Mouse (Mus musculus) thymus, adult 2 months (tissue): ENCODE data around the gene Dcst2. TPM values are rescaled to one million over a fixed set of nuclear protein-coding genes. Genes with fewer than 3 reads are reported as not detected.

ENCODE experiments used
- DNase-seq: peaks from one replicate; pipeline ENCODE4 v3.0.0; 2021
- H3K27ac ChIP-seq: fragments of 200-500 bp; 2 replicates; pipeline ENCODE4 v1.5.1; 2012; ENCODE audit warnings: low read length, control low read depth; ENCODE audit not compliant: control insufficient read depth, insufficient read depth
- H3K27me3 ChIP-seq: fragments of 200-500 bp; 2 replicates; pipeline ENCODE4 v1.6.1; 2012; ENCODE audit warnings: mild to moderate bottlenecking, low read length, moderate library complexity, mixed read lengths; ENCODE audit not compliant: control insufficient read depth, insufficient read depth
- H3K36me3 ChIP-seq: fragments of 200-500 bp; 2 replicates; pipeline ENCODE4 v1.6.1; 2012; ENCODE audit warnings: mild to moderate bottlenecking, low read length, moderate library complexity; ENCODE audit not compliant: control insufficient read depth, insufficient read depth
- H3K4me1 ChIP-seq: fragments of 200-500 bp; replicated peaks from 2 replicates; pipeline ENCODE4 v1.6.1; 2012; ENCODE audit warnings: low read length; ENCODE audit not compliant: control insufficient read depth, insufficient read depth
- H3K4me3 ChIP-seq: fragments of 200-500 bp; 2 replicates; pipeline ENCODE4 v1.5.1; 2012; ENCODE audit warnings: mild to moderate bottlenecking, low read length, control low read depth, moderate library complexity; ENCODE audit not compliant: control insufficient read depth, insufficient read depth
- CTCF ChIP-seq: fragments of 200-500 bp; IDR thresholded peaks from 2 replicates; pipeline ENCODE4 v1.5.1; 2012; ENCODE audit warnings: mild to moderate bottlenecking, control low read depth, low read length, moderate library complexity, borderline replicate concordance; ENCODE audit not compliant: control insufficient read depth, poor library complexity, insufficient read depth; ENCODE audit errors: extremely low read depth
- POLR2A ChIP-seq: fragments of 200-500 bp; IDR thresholded peaks from 2 replicates; pipeline ENCODE4 v1.6.1; 2012; ENCODE audit warnings: mild to moderate bottlenecking, low read length, control low read depth, moderate library complexity; ENCODE audit not compliant: control insufficient read depth, poor library complexity, insufficient read depth; ENCODE audit errors: extremely low read depth
- WGBS: fragments of 180-500 bp; shearing (Covaris S2); methylation state at CpG from one replicate; pipeline ENCODE4 v1.1.7; 2018; 5-methylcytosine and 5-hydroxymethylcytosine counted together
- polyA plus RNA-seq: library from polyadenylated mRNA; depleted of rRNA; stranded (reverse); fragments of >200 nt; gene quantifications from 2 replicates; pipeline ENCODE4 v1.2.3, GENCODE M21; 2012; rRNA removed

Dcst2 gene
- polyA plus RNA-seq, 1 experiment = 0.50 TPM

- no peak for TF ChIP-seq CTCF
- no peak for TF ChIP-seq POLR2A
- no peaks in the 10 kb centered on the region; the same call in 1 of the 2 replicates for H3K4me1 ChIP-seq
- no peak overlapping the region for H3K27ac ChIP-seq
- WGBS = 95% methylated on average over 5 of the region's 5 CpGs
- no peak for DNase-seq
- H3K4me3 ChIP-seq = no peak overlapping the region
- no peaks in the 10 kb centered on the region for H3K27me3 ChIP-seq
- H3K36me3 ChIP-seq = peaks cover 28% of the 10 kb centered on the region
Observed at GRCm38 (mm10) chr3:89425141-89425525, 63.4 kb downstream of the Dcst2 start.

DNA sequence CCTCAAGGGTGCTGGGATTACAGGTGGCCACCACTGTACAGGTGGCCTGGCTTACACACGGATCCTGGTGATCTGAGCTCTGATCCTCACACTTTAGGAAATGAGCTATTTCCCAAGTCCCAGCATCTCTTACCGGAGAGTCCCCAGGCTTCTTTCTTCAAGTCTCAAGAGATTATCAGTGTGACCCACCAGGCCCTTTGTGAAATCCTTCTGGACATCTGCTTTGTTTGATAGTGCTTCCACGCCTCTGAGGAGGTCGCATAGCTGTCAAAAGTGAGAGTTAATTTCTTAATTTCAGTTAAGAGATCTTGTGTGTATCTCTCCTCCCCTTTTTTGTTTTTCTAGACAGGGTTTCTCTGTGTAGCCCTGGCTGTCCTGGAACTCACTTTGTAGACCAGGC, 64.1 kb downstream of the Dcst2 start:
- no peaks in the 10 kb centered on the region for H3K27me3 ChIP-seq
- no peak for TF ChIP-seq POLR2A
- TF ChIP-seq CTCF = no peak
- H3K36me3 ChIP-seq = peaks cover 28% of the 10 kb centered on the region
- peaks cover under 1% of the 10 kb centered on the region for H3K4me1 ChIP-seq
- no peak overlapping the region for H3K4me3 ChIP-seq
- no peak overlapping the region for H3K27ac ChIP-seq
- no peak for DNase-seq
- WGBS = 98% methylated on average over 4 of the region's 4 CpGs

Other genes with a start within 250 kb of the Dcst2 start
- gene Pklr, start 225.8 kb upstream of the Dcst2 start, polyA plus RNA-seq = 2.2 and 2.7 TPM in 2 replicates
- gene Hcn3, start 201.8 kb upstream of the Dcst2 start, polyA plus RNA-seq = 15.9 and 18.1 TPM in 2 replicates
- gene Clk2, start 197.2 kb upstream of the Dcst2 start, polyA plus RNA-seq = 117 and 126 TPM in 2 replicates
- 240 and 251 TPM in 2 replicates for gene Scamp3, start 184.5 kb upstream of the Dcst2 start, polyA plus RNA-seq
- gene Fam189b, start 178.8 kb upstream of the Dcst2 start, polyA plus RNA-seq = 250 and 278 TPM in 2 replicates
- gene Gba, start 159.0 kb upstream of the Dcst2 start, polyA plus RNA-seq = 98.8 and 117 TPM in 2 replicates
- gene Thbs3, start 146.8 kb upstream of the Dcst2 start, polyA plus RNA-seq = 7.2 and 10.9 TPM in 2 replicates
- gene Mtx1, start 134.9 kb upstream of the Dcst2 start, polyA plus RNA-seq = 209 and 224 TPM in 2 replicates
- gene Muc1, start 132.9 kb upstream of the Dcst2 start, polyA plus RNA-seq = 14.1 and 14.4 TPM in 2 replicates
- gene Krtcap2, start 116.0 kb upstream of the Dcst2 start, polyA plus RNA-seq = 171 and 183 TPM in 2 replicates
- 12.1 and 13.0 TPM in 2 replicates for gene Trim46, start 115.7 kb upstream of the Dcst2 start, polyA plus RNA-seq
- 477 and 588 TPM in 2 replicates for gene Dpm3, start 102.6 kb upstream of the Dcst2 start, polyA plus RNA-seq
- 196 and 251 TPM in 2 replicates for gene Slc50a1, start 91.4 kb upstream of the Dcst2 start, polyA plus RNA-seq
- gene Efna1, start 80.8 kb upstream of the Dcst2 start, polyA plus RNA-seq = 6.3 and 9.7 TPM in 2 replicates
- 3.7 and 4.2 TPM in 2 replicates for gene Efna3, start 39.0 kb upstream of the Dcst2 start, polyA plus RNA-seq
- gene Efna4, start 23.9 kb upstream of the Dcst2 start, polyA plus RNA-seq = 12.5 TPM in 2 replicates
- gene Adam15, start 12.0 kb upstream of the Dcst2 start, polyA plus RNA-seq = 38.7 and 49.6 TPM in 2 replicates
- gene Dcst1, start 3.3 kb downstream of the Dcst2 start, polyA plus RNA-seq = 0.24 and 0.32 TPM in 2 replicates
- 59.8 and 64.9 TPM in 2 replicates for gene Zbtb7b, start 32.8 kb downstream of the Dcst2 start, polyA plus RNA-seq
- gene Lenep, start 40.8 kb downstream of the Dcst2 start, polyA plus RNA-seq = 0.66 TPM in 1 of 2 replicates, not detected in the other
- gene Flad1, start 49.9 kb downstream of the Dcst2 start, polyA plus RNA-seq = 57.0 and 58.3 TPM in 2 replicates
- 104 TPM in 2 replicates for gene Cks1b, start 56.4 kb downstream of the Dcst2 start, polyA plus RNA-seq
- 89.9 and 92.1 TPM in 2 replicates for gene Shc1, start 56.5 kb downstream of the Dcst2 start, polyA plus RNA-seq
- 82.3 and 133 TPM in 2 replicates for gene Pygo2, start 68.2 kb downstream of the Dcst2 start, polyA plus RNA-seq
- gene Pbxip1, start 74.7 kb downstream of the Dcst2 start, polyA plus RNA-seq = 36.5 and 41.6 TPM in 2 replicates
- gene Pmvk, start 92.6 kb downstream of the Dcst2 start, polyA plus RNA-seq = 20.0 and 22.6 TPM in 2 replicates
- 1.6 and 2.4 TPM in 2 replicates for gene Kcnn3, start 158.2 kb downstream of the Dcst2 start, polyA plus RNA-seq